Mouse (Mus musculus) adrenal gland, postnatal 4 days (tissue): Measurements from ENCODE around the gene Jph4. TPM values are rescaled to one million over a fixed set of nuclear protein-coding genes. Genes with fewer than 3 reads are reported as not detected.

ENCODE experiments used
- DNase-seq, 2 experiments: peaks; one replicate each; pipeline ENCODE4 v3.0.0; 2021 to 2022; ENCODE audit warnings: low spot score in 2 of 2, mixed read lengths in 2 of 2
- total RNA-seq, 2 experiments: library from RNA; stranded (reverse); gene quantifications; 2 replicates each; pipeline ENCODE4 v1.2.3; 2021

Gene Jph4
- total RNA-seq, 2 experiments from 2014 or later: 11.9 to 14.8 TPM

DNA sequence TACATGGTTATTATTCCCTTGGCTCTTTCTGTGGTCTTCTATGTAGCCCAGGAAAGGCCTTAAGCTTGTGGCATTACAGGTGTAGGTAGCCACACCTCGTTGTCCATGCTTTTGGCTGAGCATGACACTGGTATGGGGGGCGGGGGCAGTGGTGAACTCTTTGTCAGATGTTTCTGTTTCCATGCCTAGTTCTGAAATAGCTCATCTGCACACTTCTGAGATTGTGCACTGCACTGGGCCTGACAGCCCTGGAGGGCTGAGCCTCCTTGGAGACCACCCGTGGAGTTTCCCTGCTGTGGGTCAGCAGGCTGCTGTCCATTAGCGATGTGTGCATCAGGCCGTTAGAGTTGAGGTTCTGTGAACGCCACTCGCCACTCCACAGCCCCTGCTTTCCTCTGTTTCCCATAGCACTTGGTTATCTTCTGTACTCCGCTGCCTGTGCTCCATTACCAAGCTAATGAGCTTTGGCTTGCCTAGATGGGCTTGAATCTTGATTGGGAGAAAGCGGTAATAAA is 20.1 kb downstream of the Jph4 start:
- DNase-seq: no peak

- no peak for DNase-seq
These were observed 21.1 kb downstream of the Jph4 start for GRCm38 (mm10) chr14:55095671-55096070.

DNA sequence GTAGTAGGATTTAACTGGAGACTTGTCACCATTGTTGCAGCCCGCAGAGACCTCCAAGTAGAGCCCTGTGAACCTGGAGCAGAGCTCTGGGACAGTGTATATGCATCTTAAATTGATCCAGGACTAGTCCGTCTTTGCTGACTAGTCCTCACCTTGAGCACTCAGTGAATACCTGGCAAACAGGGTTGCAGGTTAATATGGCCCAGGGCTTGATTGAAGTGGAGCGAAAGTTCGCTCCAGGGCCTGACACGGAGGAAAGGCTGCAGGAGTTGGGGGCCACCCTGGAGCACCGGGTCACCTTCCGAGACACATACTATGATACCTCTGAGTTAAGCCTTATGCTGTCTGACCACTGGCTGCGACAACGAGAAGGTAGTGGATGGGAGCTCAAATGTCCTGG is 21.5 kb downstream of the Jph4 start:
- no peak for DNase-seq

DNA sequence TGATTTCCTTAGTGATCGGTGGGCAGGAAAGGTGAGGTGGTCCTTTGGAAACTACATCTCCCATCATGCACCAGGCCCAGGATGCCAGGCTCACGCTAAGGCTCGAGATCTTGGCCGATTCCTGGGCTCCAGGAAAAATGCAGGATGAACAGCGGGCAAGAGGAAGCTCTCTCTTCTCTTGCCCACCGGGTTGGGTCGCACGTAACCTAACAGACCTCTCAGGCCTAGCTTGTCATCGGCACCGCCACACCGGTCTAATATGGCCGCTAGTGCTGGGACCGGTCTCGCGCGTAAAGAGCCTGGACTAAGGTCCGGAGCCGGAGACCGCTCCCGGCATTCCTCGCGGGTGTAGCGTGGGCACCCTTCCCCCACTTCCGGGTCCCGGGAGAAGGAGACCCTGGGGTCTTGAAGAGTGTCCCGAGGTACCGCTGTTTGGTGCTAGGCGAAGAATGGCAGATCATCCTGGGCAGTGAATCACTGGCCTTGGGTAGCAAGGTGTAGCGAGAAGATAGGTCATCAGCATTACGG is 22.0 kb downstream of the Jph4 start, which contains the start of gene Thtpa:
TSS of gene Thtpa (plus strand) at position 81 of the 528 bp plus-strand sequence.
- DNase-seq: peak in 1 of 2 experiments; percentile 55

DNA sequence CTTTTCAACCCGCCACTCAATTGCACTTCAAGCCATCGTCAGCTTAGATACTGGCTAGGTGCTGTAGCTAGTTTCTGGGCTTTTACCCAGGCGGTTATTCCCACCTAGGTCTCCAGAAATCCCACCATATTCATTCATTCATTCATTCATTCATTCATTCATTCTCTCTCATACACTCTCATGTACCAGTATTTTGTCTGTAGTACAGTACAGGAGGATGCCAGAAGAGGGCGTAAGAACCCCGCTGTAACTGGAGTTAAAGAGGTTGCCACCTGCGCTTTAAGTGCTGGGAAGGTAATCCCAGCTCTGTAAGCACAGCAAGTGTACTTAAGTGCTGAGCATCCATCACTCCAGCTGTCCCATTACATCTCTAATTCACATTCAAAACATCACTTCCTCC is 22.8 kb downstream of the Jph4 start:
- DNase-seq: no peak

GRCm38 (mm10) chr14:55092011-55092577 is 24.6 kb downstream of the Jph4 start, which contains the start of gene Zfhx2:
Gene Zfhx2 (minus strand): TSS chr14:55092324.
- DNase-seq: peak; percentile 63 to 82

GRCm38 (mm10) chr14:55091209-55091865 is 25.4 kb downstream of the Jph4 start:
- no peak for DNase-seq

GRCm38 (mm10) chr14:55089199-55089947 is 27.4 kb downstream of the Jph4 start:
- no peak for DNase-seq

GRCm38 (mm10) chr14:55086009-55086514 is 30.7 kb downstream of the Jph4 start:
- no peak for DNase-seq

DNA sequence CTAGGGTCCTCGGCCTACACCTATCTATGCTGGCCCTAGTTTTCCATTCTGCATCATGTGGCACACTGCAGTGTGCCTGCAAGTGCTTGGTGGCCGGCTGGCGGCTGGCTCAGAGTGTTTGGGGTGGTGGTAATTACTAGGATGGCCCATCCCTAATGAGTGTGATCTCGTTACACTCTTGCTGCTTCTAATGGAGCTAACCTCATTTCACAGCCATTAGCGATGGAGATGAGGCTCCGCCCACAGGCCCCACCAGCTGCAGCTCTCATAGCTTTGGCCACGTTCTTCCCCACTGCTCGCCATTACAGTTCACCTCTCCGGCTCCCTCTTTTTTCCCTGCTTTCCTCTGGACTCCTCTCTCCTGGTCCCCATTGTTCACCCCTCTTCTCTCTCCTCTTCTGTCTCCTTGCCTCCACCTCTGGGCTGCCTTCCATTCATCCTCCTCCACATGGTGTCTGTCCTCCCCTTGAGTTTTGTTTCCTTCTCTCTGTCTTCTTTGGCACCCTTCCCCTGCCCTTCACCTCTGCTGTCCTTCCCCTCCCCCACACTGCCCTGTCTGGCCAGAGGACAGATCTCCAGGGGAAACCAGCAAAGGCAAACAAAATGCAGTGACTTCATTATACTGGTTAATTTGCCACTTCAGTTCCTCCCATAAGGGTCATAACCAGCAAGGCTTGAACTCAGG is 31.3 kb downstream of the Jph4 start:
- no peak for DNase-seq

DNA sequence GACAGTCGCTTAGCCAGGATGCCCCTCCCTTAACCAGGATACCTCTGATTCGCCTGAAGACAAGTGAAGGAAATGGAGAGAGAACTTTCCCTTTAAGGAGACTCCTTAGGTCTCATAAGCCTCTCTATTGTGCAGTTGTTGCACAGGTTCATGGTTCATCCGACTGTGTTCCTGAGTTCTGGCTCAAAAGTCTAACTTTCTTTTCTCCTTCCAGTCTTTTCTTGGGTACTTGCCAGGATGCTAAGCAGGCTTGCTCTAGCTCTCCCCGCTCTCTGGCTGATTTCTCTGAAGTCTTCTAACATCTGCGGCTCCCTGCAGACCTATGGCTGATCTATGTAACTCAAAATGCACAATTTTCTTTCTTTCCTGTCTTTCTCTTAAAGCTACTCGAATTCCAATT is 33.3 kb downstream of the Jph4 start:
- no peak for DNase-seq

DNA sequence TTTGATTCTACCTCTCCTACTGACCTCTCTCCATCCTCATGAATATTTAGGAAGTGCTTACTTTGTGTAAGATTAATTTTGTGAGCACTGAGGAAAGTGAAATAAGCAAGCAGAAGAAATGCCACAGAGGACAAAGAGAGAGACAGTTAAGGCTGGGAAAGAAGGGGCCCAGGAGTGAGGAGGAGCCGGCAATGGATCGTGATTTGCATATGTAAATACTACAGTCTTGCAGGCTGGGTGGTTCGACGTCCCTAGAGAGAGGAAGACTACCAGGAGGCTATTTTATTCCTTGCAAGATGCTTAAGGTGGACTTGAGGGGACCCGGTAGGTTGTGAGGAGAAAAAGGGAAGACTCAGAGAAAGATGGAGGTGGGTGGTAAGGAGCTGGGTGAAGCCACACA is 35.6 kb downstream of the Jph4 start:
- DNase-seq: no peak

DNA sequence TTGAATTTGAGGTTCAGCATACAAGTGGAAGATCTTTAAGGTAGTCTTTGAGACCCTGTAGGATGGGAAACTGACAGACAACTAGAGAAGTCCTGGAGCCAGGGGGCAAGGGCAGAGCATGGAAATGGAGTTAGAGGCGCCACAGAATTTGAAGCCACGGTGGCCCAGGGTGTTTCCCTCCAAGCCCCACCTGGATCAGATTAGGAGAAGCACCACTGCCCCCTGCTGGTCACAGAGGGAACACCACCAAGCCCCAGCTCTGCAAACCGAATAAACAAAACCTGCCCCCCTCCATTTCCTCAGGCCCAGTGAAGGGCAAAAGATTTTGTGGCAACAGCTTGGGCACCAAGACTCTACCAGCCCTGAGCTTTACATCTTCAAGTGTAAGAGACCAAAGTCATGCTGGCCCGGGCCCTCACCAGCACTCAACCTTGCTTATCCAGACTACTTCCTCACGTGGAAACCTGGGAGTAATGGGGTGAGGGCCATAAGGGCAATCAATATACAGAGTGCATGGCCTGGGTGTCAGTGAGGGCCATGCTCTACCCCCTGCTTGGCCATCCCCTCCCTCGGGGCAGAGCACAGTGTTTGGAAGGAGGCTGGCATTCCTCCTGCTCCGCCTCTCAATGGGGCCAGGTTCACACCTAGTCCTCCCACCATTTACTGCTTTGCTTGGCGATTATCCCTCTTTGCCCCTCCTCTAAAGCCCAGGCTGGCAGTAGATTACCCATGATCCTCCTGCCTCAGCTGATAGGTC is 37.3 kb downstream of the Jph4 start:
- DNase-seq: peak in 1 of 2 experiments; percentile 53

GRCm38 (mm10) chr14:55078366-55078989 is 38.3 kb downstream of the Jph4 start:
- DNase-seq: no peak

DNA sequence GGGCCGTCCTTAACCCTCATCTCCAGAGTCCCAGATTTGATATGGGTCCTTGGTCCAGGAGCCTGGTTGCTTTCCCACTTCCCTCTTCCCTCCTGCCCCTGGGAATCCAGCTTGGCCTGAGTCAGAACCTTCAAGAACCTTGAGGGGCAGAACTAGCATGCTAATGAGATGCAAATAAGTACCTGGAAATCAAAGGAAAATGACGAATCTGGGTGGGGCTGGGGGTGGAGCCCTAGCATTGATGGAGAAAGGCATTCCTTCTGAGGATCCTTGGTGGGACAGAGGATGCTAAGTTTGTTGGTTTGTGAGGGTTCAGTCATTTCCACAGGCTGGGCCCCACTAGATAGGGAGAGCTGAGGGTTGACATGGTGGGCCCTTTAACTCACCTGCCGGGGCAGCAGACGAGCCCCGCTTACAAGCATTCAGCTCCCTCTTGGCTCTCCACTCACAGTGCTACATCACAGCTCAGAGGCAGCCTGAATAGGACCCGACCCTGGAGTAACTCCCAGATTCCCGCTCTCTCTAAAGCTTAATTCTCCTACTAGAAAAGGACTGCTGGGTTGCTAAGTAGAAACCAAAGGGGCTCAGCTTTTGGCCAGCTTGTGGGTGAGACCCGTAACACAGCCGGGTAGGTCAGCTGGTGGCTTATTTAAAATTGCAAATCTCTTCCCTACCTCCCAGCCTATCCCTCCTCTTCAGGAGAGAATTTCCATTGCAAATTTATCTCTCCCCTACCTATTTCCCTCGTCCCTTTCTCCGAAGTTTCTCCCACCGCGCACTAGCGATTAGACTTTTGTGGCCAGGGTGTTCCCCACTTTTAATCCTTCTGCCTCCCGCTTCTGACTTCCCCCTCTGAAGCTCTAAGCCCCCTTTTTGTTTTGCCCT is 39.0 kb downstream of the Jph4 start:
- no peak for DNase-seq

DNA sequence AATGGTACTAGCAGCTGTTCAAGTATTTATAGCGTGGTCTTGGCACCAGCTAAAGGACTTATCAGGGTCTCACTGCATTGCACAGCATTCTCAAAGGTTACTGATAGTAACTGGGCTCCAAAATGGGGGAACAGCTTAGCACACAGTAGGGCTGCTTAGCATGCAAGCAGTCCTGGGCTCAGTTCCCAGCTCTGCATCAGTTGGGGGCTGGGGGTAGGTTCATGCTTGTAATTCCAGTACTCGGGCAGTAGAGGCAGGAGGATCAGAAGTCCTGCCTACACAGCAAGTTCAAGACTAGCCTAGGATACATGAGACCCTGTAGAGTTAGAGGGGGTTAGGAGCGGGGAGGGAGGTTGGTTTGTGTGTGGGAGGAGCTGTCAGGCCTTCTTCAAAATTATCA is 39.8 kb downstream of the Jph4 start:
- DNase-seq: no peak

- DNase-seq: no peak
These were observed 40.5 kb downstream of the Jph4 start for GRCm38 (mm10) chr14:55076224-55076623.

DNA sequence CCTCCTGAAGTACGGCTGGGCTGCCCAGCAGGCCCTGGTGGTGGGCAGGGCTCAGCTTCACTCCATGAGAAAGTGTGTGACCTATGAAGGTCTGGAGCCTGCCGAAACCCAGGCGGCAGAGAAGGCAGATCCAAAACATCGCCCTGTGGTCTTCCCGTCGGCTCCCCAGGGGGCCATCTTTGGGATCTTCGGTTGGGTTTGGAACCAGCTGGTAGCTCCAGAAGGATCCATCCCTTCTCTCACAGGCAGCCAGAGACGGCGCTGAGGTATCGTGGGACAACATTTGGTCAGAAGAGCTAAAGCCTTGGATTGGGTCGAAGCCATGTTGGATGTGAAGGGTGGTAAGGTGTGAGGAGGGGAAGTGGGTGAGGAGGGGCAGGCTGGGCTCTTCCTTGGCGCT is 42.3 kb downstream of the Jph4 start:
- no peak for DNase-seq

DNA sequence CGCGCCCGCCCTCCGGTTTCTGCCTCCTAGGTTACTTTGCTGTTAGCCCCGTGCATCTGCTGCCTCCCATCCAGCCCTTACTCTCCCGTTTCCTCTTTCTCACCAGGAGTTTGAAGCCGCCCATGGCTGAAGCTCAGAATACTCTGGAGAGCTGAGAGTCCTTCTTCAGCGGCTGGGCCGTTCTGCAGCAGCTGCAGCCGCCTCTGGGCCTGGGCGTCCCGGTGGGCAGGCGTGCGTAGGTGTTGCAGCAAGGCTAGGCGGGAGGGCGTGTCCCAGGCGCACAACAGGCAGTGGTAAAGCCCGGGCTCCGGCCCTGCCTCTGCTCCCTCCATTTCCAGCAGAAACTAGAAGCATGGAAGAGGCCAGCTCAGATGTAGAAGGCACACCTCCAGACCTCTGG is 45.0 kb downstream of the Jph4 start:
- DNase-seq: no peak
